Mouse (Mus musculus) intestine, embryonic 16.5 days (tissue): ENCODE measurements at regions not wholly inside any gene's neighbourhood (a gene's known extent, or its start where the extent isn't known, plus 50 kb on each side); places are given as distances from the start of the nearest gene placed in this dataset.

Experiments
- ATAC-seq: fragments of 200-750 bp; cut with Nextera tagmentation; 2 replicates; pipeline ENCODE4 v1.8.0; 2017; ENCODE audit warnings: moderate TSS enrichment, moderate library complexity
- H3K27ac ChIP-seq: fragments of 300-500 bp; sonication (generic); 2 replicates; pipeline ENCODE4 v1.5.1; 2014; ENCODE audit warnings: mild to moderate bottlenecking, low read length
- H3K27me3 ChIP-seq: fragments of 300-500 bp; sonication (generic); replicated peaks from 2 replicates; pipeline ENCODE4 v1.6.1; 2014; ENCODE audit warnings: low read length, control low read depth, mixed read lengths; ENCODE audit not compliant: control insufficient read depth, insufficient read depth
- H3K36me3 ChIP-seq: fragments of 300-500 bp; sonication (generic); 2 replicates; pipeline ENCODE4 v1.6.1; 2014; ENCODE audit warnings: low read length, control low read depth; ENCODE audit not compliant: control insufficient read depth, insufficient read depth
- H3K4me1 ChIP-seq: fragments of 300-500 bp; sonication (generic); 2 replicates; pipeline ENCODE4 v1.6.1; 2014; ENCODE audit warnings: low read length, control low read depth, mixed read lengths; ENCODE audit not compliant: control insufficient read depth, insufficient read depth
- H3K4me2 ChIP-seq: fragments of 300-500 bp; sonication (generic); 2 replicates; pipeline ENCODE4 v1.6.1; 2014; ENCODE audit warnings: low read depth, low read length, control low read depth
- H3K4me3 ChIP-seq: fragments of 300-500 bp; sonication (generic); 2 replicates; pipeline ENCODE4 v1.5.1; 2014; ENCODE audit warnings: mild to moderate bottlenecking, low read length
- H3K9ac ChIP-seq: fragments of 300-500 bp; sonication (generic); 2 replicates; pipeline ENCODE4 v1.6.1; 2014; ENCODE audit warnings: low read depth, low read length
- H3K9me3 ChIP-seq: fragments of 300-500 bp; sonication (generic); 2 replicates; pipeline ENCODE4 v1.6.1; 2016; ENCODE audit warnings: low read length, control low read depth; ENCODE audit not compliant: control insufficient read depth
- WGBS: fragments of 180-500 bp; shearing (Covaris S2); extraction: QIAGEN DNeasy Blood & Tissue Kit; methylation state at CpG from one replicate; pipeline ENCODE4 v1.1.7; 2014; 5-methylcytosine and 5-hydroxymethylcytosine counted together

DNA sequence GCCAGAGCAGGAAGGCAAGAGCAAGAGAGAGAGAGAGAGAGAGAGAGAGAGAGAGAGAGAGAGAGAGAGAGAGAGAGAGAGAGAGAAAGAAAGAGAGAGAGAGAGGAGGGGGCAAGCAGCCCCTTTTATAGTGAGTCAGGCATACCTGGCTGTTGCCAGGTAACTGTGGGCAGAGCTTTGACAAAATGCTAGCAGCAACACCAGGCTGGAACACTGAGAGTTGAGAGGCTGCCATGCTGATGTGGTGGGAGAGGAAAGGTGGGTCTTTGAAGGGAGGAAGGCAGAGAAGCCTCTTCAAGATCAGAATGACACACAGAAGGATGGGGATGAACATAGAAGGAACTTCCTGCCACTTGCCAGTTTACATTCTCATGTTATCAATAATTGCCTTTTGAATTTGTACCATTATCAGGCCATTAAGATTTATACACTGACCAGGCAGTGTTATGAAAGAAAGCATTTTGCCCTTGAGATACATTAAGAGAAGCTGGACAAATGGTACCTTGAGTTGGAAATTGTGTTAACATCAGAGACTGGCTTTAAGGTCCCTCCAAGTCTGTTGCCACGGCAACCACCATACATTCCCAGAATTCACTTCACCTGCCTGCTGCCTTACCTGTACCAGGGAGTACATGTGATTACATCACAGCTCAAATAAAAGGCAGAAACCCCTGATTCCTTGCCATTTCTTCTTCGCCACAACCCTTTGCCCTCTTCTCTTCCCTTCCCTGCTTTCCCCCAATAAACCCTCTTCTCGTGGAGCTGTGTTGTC lies 463.3 kb downstream of the Plod2 start:
- H3K36me3 ChIP-seq, result no peaks in the 10 kb centered on the region
- 89% methylated on average over 3 of the region's 3 CpGs for WGBS

DNA sequence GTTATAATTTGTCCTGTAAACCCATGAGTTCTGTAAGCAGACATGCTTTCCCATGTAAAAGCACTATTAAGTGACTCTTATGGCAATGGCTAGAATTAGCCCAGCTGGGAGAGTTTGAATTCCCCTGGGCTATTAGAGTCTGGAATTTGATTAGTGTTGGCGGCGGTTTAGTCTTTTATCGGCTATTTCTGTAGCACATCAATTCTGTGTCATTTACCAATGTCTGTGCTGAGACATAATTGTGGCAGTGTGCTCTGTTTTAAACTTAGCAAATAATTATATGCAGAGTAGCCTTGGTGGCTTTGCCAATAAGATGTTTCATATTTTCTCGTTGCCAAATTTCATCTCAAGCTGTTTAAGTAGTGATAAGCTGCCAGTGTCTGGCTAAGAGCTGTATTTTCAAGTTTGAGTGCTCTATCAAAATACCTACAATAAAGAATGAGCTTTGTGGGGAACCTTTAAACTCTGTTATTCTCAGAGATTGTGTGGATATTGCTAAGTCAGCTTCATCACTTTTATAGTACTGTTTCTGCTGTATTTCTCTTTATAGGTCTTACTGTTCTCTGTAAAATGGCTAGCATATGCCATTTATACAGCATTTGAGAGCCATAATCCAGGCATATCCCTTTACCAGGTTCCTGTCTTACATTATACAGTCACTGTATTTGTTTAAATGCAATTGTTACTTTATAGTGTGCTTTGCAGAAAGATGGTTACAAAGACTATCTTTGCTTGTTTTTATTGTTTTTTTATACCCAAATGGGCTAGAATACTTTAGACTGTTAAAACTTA lies 466.7 kb downstream of the Plod2 start:
- no peaks in the 10 kb centered on the region for H3K36me3 ChIP-seq
- H3K27ac ChIP-seq, result no peak overlapping the region
- H3K9ac ChIP-seq, result no peak overlapping the region
- WGBS, result 72% methylated on average over 4 of the region's 4 CpGs
- no peak overlapping the region for H3K4me2 ChIP-seq
- H3K9me3 ChIP-seq, result no peaks in the 10 kb centered on the region
- ATAC-seq, result no peak
- no peak overlapping the region for H3K4me3 ChIP-seq
- no peaks in the 10 kb centered on the region for H3K27me3 ChIP-seq
- H3K4me1 ChIP-seq, result no peaks in the 10 kb centered on the region

More for the DNA sequence above, 463.3 kb downstream of the Plod2 start:
- Histone ChIP-seq H3K27me3 (no peaks in the 10 kb centered on the region), H3K9me3 (no peaks in the 10 kb centered on the region), H3K9ac (no peak overlapping the region), H3K4me2 (no peak overlapping the region), H3K4me3 (no peak overlapping the region), H3K4me1 (no peaks in the 10 kb centered on the region), H3K27ac (no peak overlapping the region)
- ATAC-seq, result no peak

DNA sequence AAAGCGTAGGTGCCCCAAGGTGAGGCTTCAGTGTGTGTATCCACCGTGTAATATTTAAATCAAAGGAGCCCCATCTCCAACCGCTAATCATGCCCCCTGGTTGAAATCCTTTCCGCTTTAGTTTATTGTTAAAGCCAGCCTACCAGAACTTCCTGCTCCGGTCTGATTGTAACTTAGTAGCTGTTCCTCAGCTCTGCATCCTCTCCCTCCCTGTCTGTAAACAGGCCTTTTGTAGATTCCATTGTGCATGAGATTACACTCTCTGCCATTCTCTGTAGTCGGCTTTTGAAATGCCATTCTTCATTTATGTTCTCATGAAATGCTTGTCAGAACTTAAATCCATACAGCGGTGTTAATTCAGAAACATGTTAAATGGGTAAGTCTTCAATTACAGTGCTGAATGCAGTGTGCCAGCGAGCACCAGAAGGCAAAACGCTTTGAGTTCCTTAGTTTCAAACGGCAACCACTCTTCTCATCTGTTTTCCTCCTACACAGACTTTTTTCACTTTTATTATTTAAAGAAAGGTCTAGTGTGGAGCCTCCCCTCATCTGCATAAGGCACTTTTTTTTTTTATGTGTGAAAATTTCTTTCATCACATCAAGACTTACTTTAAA lies 502.4 kb downstream of the Plod2 start:
- H3K4me2 ChIP-seq, result no peak overlapping the region
- WGBS, result 82% methylated on average over 10 of the region's 10 CpGs
- no peak overlapping the region for H3K4me3 ChIP-seq
- H3K9ac ChIP-seq, result no peak overlapping the region
- no peaks in the 10 kb centered on the region for H3K27me3 ChIP-seq
- no peaks in the 10 kb centered on the region for H3K36me3 ChIP-seq
- no peaks in the 10 kb centered on the region for H3K9me3 ChIP-seq
- H3K27ac ChIP-seq, result no peak overlapping the region
- no peaks in the 10 kb centered on the region for H3K4me1 ChIP-seq
- no peak for ATAC-seq

DNA sequence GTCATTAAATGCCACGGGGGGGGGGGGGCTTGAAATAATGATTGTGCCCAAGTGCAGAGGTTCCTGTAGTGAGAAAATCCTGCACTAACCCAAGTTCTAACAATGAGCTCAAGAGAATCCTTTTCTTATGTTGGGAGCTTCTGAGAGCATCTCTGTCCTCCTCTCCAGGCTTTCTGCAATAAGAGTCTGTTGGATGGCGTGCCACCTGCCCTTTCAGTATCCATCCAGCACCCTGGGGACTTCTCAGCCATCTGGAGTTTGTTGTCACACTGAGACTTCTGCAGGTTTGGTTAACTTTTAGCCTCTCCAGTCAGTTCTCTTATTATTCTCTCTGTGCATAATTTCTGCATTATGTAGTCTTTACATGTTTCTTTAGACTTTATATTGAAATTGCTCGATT lies 530.1 kb downstream of the Plod2 start:
- H3K9ac ChIP-seq, result no peak overlapping the region
- H3K4me1 ChIP-seq, result no peaks in the 10 kb centered on the region
- no peak overlapping the region for H3K4me3 ChIP-seq
- no peak for ATAC-seq
- H3K36me3 ChIP-seq, result no peaks in the 10 kb centered on the region
- WGBS, result 83% methylated on average over 3 of the region's 3 CpGs
- no peak overlapping the region for H3K27ac ChIP-seq
- H3K27me3 ChIP-seq, result no peaks in the 10 kb centered on the region
- no peak overlapping the region for H3K4me2 ChIP-seq
- H3K9me3 ChIP-seq, result no peaks in the 10 kb centered on the region

DNA sequence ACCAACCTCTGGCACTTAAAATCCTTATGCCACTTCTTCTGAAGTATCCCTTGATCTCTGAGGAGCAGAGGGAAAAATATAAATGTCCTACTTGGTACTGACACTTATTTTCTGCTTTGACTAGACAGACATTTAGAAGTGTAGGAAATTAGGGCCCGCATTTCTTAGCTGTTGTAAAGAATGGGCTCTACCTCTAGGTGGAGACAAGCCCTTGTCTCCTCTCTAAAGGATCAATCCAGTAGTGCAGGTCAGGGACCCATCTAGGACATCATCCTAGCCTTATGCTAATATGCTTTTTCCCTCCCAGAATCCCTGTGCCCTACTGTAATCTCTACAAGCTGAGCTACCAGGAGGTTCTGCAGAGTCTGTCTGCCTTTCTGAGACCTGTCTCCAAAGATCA lies 541.1 kb downstream of the Plod2 start:
- Histone ChIP-seq H3K36me3 (no peaks in the 10 kb centered on the region), H3K4me3 (no peak overlapping the region), H3K4me1 (no peaks in the 10 kb centered on the region), H3K27me3 (no peaks in the 10 kb centered on the region), H3K9ac (no peak overlapping the region), H3K9me3 (no peaks in the 10 kb centered on the region), H3K4me2 (no peak overlapping the region), H3K27ac (no peak overlapping the region)
- ATAC-seq, result no peak
- WGBS, result 79% methylated on average over 1 of the region's 1 CpGs

DNA sequence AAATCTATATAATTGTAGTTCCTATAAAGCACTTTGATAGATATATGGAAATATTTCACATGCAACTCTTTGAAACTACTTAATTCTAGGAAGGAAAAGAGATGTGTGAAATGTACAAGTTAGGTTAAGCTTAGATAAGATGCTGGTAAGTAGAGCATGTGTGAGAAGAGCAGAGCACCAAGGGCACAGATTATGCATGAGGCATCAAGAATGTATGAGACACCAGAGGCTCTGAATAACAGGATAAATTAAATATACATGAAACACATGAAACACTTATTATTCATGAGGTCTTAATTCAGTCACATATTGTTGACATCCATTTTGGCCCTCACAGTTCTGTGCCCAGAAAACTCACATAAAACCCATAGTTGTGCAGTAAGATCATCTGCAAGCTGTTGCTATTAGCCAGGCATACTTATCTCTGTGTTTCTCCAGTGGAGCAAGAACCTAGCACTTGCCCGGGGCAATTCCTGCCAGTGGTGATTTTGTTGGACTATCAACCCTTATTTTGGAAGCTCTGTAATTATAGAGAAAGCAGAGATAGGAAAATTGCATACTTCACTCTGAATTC lies 556.1 kb downstream of the Plod2 start:
- Histone ChIP-seq H3K27me3 (no peaks in the 10 kb centered on the region), H3K9ac (no peak overlapping the region), H3K4me1 (no peaks in the 10 kb centered on the region), H3K9me3 (no peaks in the 10 kb centered on the region), H3K36me3 (no peaks in the 10 kb centered on the region), H3K27ac (no peak overlapping the region), H3K4me2 (no peak overlapping the region), H3K4me3 (no peak overlapping the region)
- no peak for ATAC-seq
- 92% methylated on average over 1 of the region's 1 CpGs for WGBS

DNA sequence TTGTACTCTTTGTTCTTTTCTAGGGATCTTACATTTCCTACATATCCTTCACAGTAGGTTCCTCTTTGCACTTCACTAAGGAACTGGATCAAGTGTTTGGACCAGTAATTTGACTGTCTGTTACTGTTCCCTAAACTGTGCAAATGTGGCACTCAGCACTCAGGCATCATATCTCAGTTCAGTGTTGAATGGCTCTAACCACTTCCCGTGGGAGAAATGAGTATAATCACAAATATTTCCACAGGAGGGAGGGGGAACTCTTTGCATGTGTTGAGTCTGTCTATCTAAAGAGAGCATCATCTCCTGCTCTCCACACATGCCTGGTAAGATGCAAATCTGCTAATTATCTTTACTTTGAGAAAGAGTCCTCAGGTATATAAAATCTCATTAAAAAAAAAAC lies 588.5 kb downstream of the Plod2 start:
- no peak overlapping the region for H3K4me2 ChIP-seq
- H3K9ac ChIP-seq, result no peak overlapping the region
- no peak overlapping the region for H3K27ac ChIP-seq
- ATAC-seq, result no peak
- H3K27me3 ChIP-seq, result no peaks in the 10 kb centered on the region
- 64% methylated on average over 1 of the region's 1 CpGs for WGBS
- no peaks in the 10 kb centered on the region for H3K36me3 ChIP-seq
- H3K4me1 ChIP-seq, result no peaks in the 10 kb centered on the region
- H3K4me3 ChIP-seq, result no peak overlapping the region
- no peaks in the 10 kb centered on the region for H3K9me3 ChIP-seq

DNA sequence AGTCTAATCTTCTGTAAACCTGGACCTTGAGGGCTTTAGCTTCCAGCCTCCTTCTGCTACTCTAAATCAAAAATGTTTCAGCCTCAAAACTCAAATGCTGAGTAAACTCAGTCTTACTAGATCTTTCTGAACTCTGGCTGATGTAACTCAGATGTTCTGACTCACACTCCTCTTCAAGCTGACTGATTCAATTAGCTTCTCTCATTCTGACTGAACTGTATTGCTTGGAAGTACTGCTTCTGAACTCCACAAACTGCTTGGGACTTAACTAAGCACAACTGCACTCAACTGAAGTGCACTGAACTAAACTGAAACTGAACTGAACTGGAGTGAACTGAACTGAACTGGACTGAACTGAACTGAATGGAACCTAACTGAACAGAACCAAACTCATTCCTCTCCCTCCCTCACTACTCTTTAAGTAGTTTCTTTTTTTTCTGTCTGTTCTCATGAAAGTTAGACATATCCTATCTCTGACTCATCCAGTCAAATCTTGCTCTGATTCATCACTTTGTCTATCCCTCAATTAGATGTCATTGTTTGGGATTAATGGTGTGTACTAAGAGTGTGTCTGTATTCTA lies 589.7 kb downstream of the Plod2 start:
- no peaks in the 10 kb centered on the region for H3K9me3 ChIP-seq
- H3K27ac ChIP-seq, result no peak overlapping the region
- no peaks in the 10 kb centered on the region for H3K27me3 ChIP-seq
- no peak for ATAC-seq
- H3K4me2 ChIP-seq, result no peak overlapping the region
- H3K36me3 ChIP-seq, result no peaks in the 10 kb centered on the region
- H3K4me3 ChIP-seq, result no peak overlapping the region
- no peaks in the 10 kb centered on the region for H3K4me1 ChIP-seq
- H3K9ac ChIP-seq, result no peak overlapping the region

DNA sequence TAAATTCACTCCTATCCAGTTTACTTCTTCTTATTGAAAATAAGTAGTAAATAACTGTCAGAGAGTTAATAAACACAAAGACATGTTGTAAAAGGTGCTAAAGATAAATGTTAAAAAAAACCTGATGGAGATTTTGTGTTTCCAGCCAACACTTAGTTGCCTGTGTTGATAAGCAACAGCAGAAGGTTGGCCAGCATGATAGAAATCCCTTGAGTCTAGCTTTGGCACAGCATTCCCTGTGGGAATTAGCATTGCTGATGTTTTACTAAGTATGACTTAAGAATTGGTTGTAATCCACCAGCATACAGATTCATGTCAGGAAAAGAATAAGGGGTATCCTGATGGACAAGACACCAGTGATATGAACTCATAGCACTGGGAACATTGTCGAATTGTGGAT lies 594.3 kb downstream of the Plod2 start:
- Histone ChIP-seq H3K36me3 (no peaks in the 10 kb centered on the region), H3K9ac (no peak overlapping the region), H3K4me3 (no peak overlapping the region), H3K4me2 (no peak overlapping the region), H3K27ac (no peak overlapping the region), H3K27me3 (no peaks in the 10 kb centered on the region), H3K9me3 (no peaks in the 10 kb centered on the region), H3K4me1 (no peaks in the 10 kb centered on the region)
- no peak for ATAC-seq
- WGBS, result 67% methylated on average over 1 of the region's 1 CpGs
